Mouse (Mus musculus): ENCODE data around the gene St6galnac6. TPM values are rescaled to one million over a fixed set of nuclear protein-coding genes. Genes with fewer than 3 reads are reported as not detected.

The St6galnac6 gene
- polyA plus RNA-seq, 1 experiment from 2014 or later: 27.7 TPM

- no peak overlapping the region for H3K4me2 ChIP-seq
- no peaks in the 10 kb centered on the region for H3K9me3 ChIP-seq
- H3K27me3 ChIP-seq: no peaks in the 10 kb centered on the region
- H3K27ac ChIP-seq (replicated peaks): no peak overlapping the region
- H3K4me1 ChIP-seq (replicated peaks): 0 out of 2 replicates have a peak, but pooled peaks cover 11% of the 10 kb centered on the region
- no peaks in the 10 kb centered on the region for H3K36me3 ChIP-seq
- H3K4me3 ChIP-seq: no peak overlapping the region
- no peak overlapping the region for H3K9ac ChIP-seq
- 70% methylated on average over 7 of the region's 7 CpGs for WGBS
- no peak for ATAC-seq (ENCODE audit: low FRiP score, low read depth)
These were observed 68.7 kb downstream of the St6galnac6 start for GRCm38 (mm10) chr2:32668176-32668575.

GRCm38 (mm10) chr2:32669876-32670275 is 70.4 kb downstream of the St6galnac6 start:
- 80% methylated on average over 3 of the region's 3 CpGs for WGBS
- Histone ChIP-seq H3K27me3 (no peaks in the 10 kb centered on the region), H3K9ac (no peak overlapping the region), H3K27ac (replicated peaks) (no peak overlapping the region), H3K36me3 (no peaks in the 10 kb centered on the region), H3K4me3 (no peak overlapping the region), H3K4me2 (no peak overlapping the region), H3K4me1 (replicated peaks) (0 out of 2 replicates have a peak, but pooled peaks cover 11% of the 10 kb centered on the region), H3K9me3 (no peaks in the 10 kb centered on the region)
- ATAC-seq (ENCODE audit: low FRiP score, low read depth): no peak

MicroRNAs encoded within 50 kb of the gene (microRNA counts, 519-probe panel; counts per million panel counts)
- not detected for microRNA mmu-miR-1954

Small RNAs within 50 kb of the gene (microRNA-seq; reads per million reads assigned to microRNA genes)
- gene Mir1954: not detected

Other genes with a start within 250 kb of the St6galnac6 start
- gene Ciz1, start 247.4 kb upstream of the St6galnac6 start, polyA plus RNA-seq (2015; fragmentation: Nextera tagmentation; extraction: Ambion mirVana): 48.2 and 60.7 TPM in 2 replicates
- gene Dnm1, start 246.4 kb upstream of the St6galnac6 start, polyA plus RNA-seq (2015; fragmentation: Nextera tagmentation; extraction: Ambion mirVana): 77.2 and 86.0 TPM in 2 replicates
- 156 and 160 TPM in 2 replicates for gene 1110008P14Rik, start 217.8 kb upstream of the St6galnac6 start, polyA plus RNA-seq (2015; fragmentation: Nextera tagmentation; extraction: Ambion mirVana)
- gene Lcn2, start 211.5 kb upstream of the St6galnac6 start, polyA plus RNA-seq (2015; fragmentation: Nextera tagmentation; extraction: Ambion mirVana): 0.73 and 1.2 TPM in 2 replicates
- 51.0 and 57.4 TPM in 2 replicates for gene Ptges2, start 203.8 kb upstream of the St6galnac6 start, polyA plus RNA-seq (2015; fragmentation: Nextera tagmentation; extraction: Ambion mirVana)
- gene Naif1, start 149.3 kb upstream of the St6galnac6 start, polyA plus RNA-seq (2015; fragmentation: Nextera tagmentation; extraction: Ambion mirVana): 4.8 and 5.8 TPM in 2 replicates
- gene Slc25a25, start 148.3 kb upstream of the St6galnac6 start, polyA plus RNA-seq (2015; fragmentation: Nextera tagmentation; extraction: Ambion mirVana): 51.4 and 54.4 TPM in 2 replicates
- gene Fam102a, start 64.4 kb upstream of the St6galnac6 start, polyA plus RNA-seq (2015; fragmentation: Nextera tagmentation; extraction: Ambion mirVana): 7.5 and 9.5 TPM in 2 replicates
- 138 and 140 TPM in 2 replicates for gene Dpm2, start 28.9 kb upstream of the St6galnac6 start, polyA plus RNA-seq (2015; fragmentation: Nextera tagmentation; extraction: Ambion mirVana)
- 11.9 and 15.3 TPM in 2 replicates for gene Pip5kl1, start 24.9 kb upstream of the St6galnac6 start, polyA plus RNA-seq (2015; fragmentation: Nextera tagmentation; extraction: Ambion mirVana)
- gene 9430097D07Rik, start 24.0 kb upstream of the St6galnac6 start, polyA plus RNA-seq (2015; fragmentation: Nextera tagmentation; extraction: Ambion mirVana): 0.79 and 0.87 TPM in 2 replicates
- gene St6galnac4, start 12.6 kb upstream of the St6galnac6 start, polyA plus RNA-seq (2015; fragmentation: Nextera tagmentation; extraction: Ambion mirVana): 41.2 and 41.9 TPM in 2 replicates
- gene Ak1, start 22.0 kb downstream of the St6galnac6 start, polyA plus RNA-seq (2015; fragmentation: Nextera tagmentation; extraction: Ambion mirVana): 89.0 and 95.9 TPM in 2 replicates
- 29.2 and 33.9 TPM in 2 replicates for gene Eng, start 46.9 kb downstream of the St6galnac6 start, polyA plus RNA-seq (2015; fragmentation: Nextera tagmentation; extraction: Ambion mirVana)
- 20.4 and 22.7 TPM in 2 replicates for gene Fpgs, start 104.4 kb downstream of the St6galnac6 start, polyA plus RNA-seq (2015; fragmentation: Nextera tagmentation; extraction: Ambion mirVana)
- gene Cdk9, start 113.4 kb downstream of the St6galnac6 start, polyA plus RNA-seq (2015; fragmentation: Nextera tagmentation; extraction: Ambion mirVana): 69.0 and 73.4 TPM in 2 replicates
- 50.1 and 53.3 TPM in 2 replicates for gene Sh2d3c, start 121.3 kb downstream of the St6galnac6 start, polyA plus RNA-seq (2015; fragmentation: Nextera tagmentation; extraction: Ambion mirVana)
- gene 6330409D20Rik, start 141.3 kb downstream of the St6galnac6 start, polyA plus RNA-seq (2015; fragmentation: Nextera tagmentation; extraction: Ambion mirVana): 3.4 and 3.5 TPM in 2 replicates
- gene Tor2a, start 157.5 kb downstream of the St6galnac6 start, polyA plus RNA-seq (2015; fragmentation: Nextera tagmentation; extraction: Ambion mirVana): 50.3 and 53.3 TPM in 2 replicates
- gene Ttc16, start 175.9 kb downstream of the St6galnac6 start, polyA plus RNA-seq (2015; fragmentation: Nextera tagmentation; extraction: Ambion mirVana): 0.59 and 0.62 TPM in 2 replicates
- gene Ptrh1, start 176.1 kb downstream of the St6galnac6 start, polyA plus RNA-seq (2015; fragmentation: Nextera tagmentation; extraction: Ambion mirVana): 4.3 and 5.0 TPM in 2 replicates
- 1.3 and 2.0 TPM in 2 replicates for gene Cfap157, start 184.7 kb downstream of the St6galnac6 start, polyA plus RNA-seq (2015; fragmentation: Nextera tagmentation; extraction: Ambion mirVana)
- 296 and 323 TPM in 2 replicates for gene Stxbp1, start 247.5 kb downstream of the St6galnac6 start, polyA plus RNA-seq (2015; fragmentation: Nextera tagmentation; extraction: Ambion mirVana)